Mouse (Mus musculus): ENCODE measurements around the gene Gm3055. TPM values are rescaled to one million over a fixed set of nuclear protein-coding genes. Genes with fewer than 3 reads are reported as not detected.
"Not testable (repeated sequence)": the region's sequence is repeated elsewhere in the genome, so short reads cannot be mapped to it uniquely, and the experiment has no call there.

Gm3055 gene
- 13.9 and 15.3 TPM in 2 replicates for polyA plus RNA-seq (2014; fragmentation: Nextera tagmentation; extraction: Ambion mirVana)

GRCm38 (mm10) chr10:81770506-81771403 is at the start of gene Gm3055:
Gm3055 (minus strand) TSS chr10:81771161.
- not testable (repeated sequence) for H3K4me1 ChIP-seq (ENCODE audit: control insufficient read depth, insufficient read depth, low read length); H3K36me3 ChIP-seq (ENCODE audit: control insufficient read depth, insufficient read depth, low read length); H3K4me2 ChIP-seq (replicated peaks; ENCODE audit: low read depth, low read length); H3K27ac ChIP-seq (ENCODE audit: low read length); H3K9ac ChIP-seq (replicated peaks; ENCODE audit: low read depth, low read length); H3K27me3 ChIP-seq (ENCODE audit: control insufficient read depth, insufficient read depth, low read length); H3K9me3 ChIP-seq (ENCODE audit: control insufficient read depth, low read depth, low read length); H3K4me3 ChIP-seq (ENCODE audit: low read depth, low read length)
- WGBS, result no CpG with 5 or more reads among the region's 43 CpGs
- ATAC-seq (ENCODE audit: insufficient number of reproducible peaks, insufficient read depth, low FRiP score, low read depth), result peak; percentile 93

DNA sequence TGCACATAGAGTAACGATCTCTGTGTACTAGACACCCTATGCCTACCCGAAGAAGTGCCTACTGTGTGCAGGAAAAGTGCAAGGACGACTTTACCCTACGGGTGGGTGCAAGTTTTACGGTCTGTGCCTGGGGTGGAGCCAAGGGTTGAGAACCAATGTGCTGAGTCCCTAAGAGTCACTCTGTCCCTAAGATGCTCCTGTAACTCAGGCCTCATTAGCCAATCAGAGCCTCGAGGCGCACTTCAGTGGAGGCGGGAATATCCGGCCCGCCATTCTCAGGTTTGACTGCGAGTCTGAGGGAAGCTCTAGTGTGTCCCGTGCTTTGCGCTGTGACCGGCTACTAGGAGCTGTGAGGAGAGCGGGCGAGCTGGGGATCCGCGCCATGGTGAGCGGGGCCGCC is 40.9 kb upstream of the Gm3055 start, which contains the start of gene Gm4767:
TSS of gene Gm4767 (plus strand) at position 288 of the 400 bp plus-strand sequence.
- WGBS, result 27% methylated on average over 11 of the region's 20 CpGs
- H3K36me3 ChIP-seq (ENCODE audit: control insufficient read depth, insufficient read depth, low read length); H3K27me3 ChIP-seq (ENCODE audit: control insufficient read depth, insufficient read depth, low read length); H3K9me3 ChIP-seq (ENCODE audit: control insufficient read depth, low read depth, low read length); H3K4me3 ChIP-seq (ENCODE audit: low read depth, low read length); H3K4me2 ChIP-seq (replicated peaks; ENCODE audit: low read depth, low read length); H3K9ac ChIP-seq (replicated peaks; ENCODE audit: low read depth, low read length); H3K27ac ChIP-seq (ENCODE audit: low read length); H3K4me1 ChIP-seq (ENCODE audit: control insufficient read depth, insufficient read depth, low read length); ATAC-seq (ENCODE audit: insufficient number of reproducible peaks, insufficient read depth, low FRiP score, low read depth): not testable (repeated sequence)

GRCm38 (mm10) chr10:81771404-81771777 is 430 bp upstream of the Gm3055 start:
- H3K27ac ChIP-seq (ENCODE audit: low read length); H3K4me2 ChIP-seq (replicated peaks; ENCODE audit: low read depth, low read length); H3K9me3 ChIP-seq (ENCODE audit: control insufficient read depth, low read depth, low read length); H3K27me3 ChIP-seq (ENCODE audit: control insufficient read depth, insufficient read depth, low read length); H3K9ac ChIP-seq (replicated peaks; ENCODE audit: low read depth, low read length); ATAC-seq (ENCODE audit: insufficient number of reproducible peaks, insufficient read depth, low FRiP score, low read depth); H3K36me3 ChIP-seq (ENCODE audit: control insufficient read depth, insufficient read depth, low read length); H3K4me3 ChIP-seq (ENCODE audit: low read depth, low read length); H3K4me1 ChIP-seq (ENCODE audit: control insufficient read depth, insufficient read depth, low read length): not testable (repeated sequence)
- no CpG with 5 or more reads among the region's 3 CpGs for WGBS

DNA sequence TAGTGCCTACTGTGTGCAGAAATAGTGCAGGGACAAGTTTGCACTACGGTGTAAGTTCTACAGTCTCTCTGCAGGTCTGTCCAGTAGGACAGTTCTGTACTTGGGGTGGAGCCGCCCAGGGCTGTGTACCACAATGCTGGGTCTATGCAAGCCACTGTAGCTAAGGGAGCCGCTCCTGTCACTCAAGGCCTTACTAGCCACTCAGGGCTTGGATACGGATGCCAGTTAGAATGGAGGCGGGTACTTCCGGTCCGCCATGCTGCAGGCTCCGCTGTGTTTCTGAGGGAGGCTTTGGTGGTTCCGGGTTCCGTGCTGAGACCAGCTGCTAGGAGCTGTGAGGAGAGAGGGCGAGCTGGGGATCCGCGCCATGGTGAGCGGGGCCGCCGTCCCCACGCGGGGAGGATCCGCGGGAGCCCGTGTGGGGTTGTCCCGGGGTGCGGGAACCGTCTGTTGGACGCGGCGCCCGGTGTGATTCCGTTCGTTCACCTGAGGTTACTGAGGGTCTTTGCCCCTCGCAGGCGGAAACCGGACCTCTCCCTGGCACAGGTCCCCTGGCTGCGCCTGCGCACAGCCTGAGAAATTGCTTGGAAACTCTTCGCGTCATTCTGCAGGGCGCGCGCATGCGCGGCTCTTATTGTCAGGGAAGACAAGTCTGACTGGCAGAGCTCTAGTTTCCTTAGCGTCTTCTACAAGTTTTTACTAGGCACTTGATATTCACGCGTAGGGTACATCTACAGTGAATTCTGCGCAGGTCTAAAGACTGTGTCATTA is 66.2 kb downstream of the Gm3055 start, which contains the start of gene Zfp433:
TSS of gene Zfp433 (plus strand) at position 295 of the 771 bp plus-strand sequence.
- H3K27ac ChIP-seq (ENCODE audit: low read length); H3K4me3 ChIP-seq (ENCODE audit: low read depth, low read length); H3K4me1 ChIP-seq (ENCODE audit: control insufficient read depth, insufficient read depth, low read length); H3K9me3 ChIP-seq (ENCODE audit: control insufficient read depth, low read depth, low read length); H3K4me2 ChIP-seq (replicated peaks; ENCODE audit: low read depth, low read length); H3K9ac ChIP-seq (replicated peaks; ENCODE audit: low read depth, low read length); H3K36me3 ChIP-seq (ENCODE audit: control insufficient read depth, insufficient read depth, low read length); H3K27me3 ChIP-seq (ENCODE audit: control insufficient read depth, insufficient read depth, low read length): not testable (repeated sequence)
- WGBS, result no CpG with 5 or more reads among the region's 46 CpGs
- ATAC-seq (ENCODE audit: insufficient number of reproducible peaks, insufficient read depth, low FRiP score, low read depth), result peak; percentile 100

Other genes starting within 250 kb of the Gm3055 start
- 3.6 and 7.4 TPM in 2 replicates for gene Gna15, start 246.9 kb downstream of the Gm3055 start, polyA plus RNA-seq (2014; fragmentation: Nextera tagmentation; extraction: Ambion mirVana)
- gene Gna11, start 226.0 kb downstream of the Gm3055 start, polyA plus RNA-seq (2014; fragmentation: Nextera tagmentation; extraction: Ambion mirVana), result 86.2 and 89.3 TPM in 2 replicates
- gene Aes, start 211.7 kb downstream of the Gm3055 start, polyA plus RNA-seq (2014; fragmentation: Nextera tagmentation; extraction: Ambion mirVana), result 363 and 388 TPM in 2 replicates
- gene Tle2, start 196.6 kb downstream of the Gm3055 start, polyA plus RNA-seq (2014; fragmentation: Nextera tagmentation; extraction: Ambion mirVana), result 17.7 and 19.1 TPM in 2 replicates
- gene Tle6, start 170.1 kb downstream of the Gm3055 start, polyA plus RNA-seq (2014; fragmentation: Nextera tagmentation; extraction: Ambion mirVana), result 14.3 and 18.2 TPM in 2 replicates
- gene BC025920, start 164.9 kb downstream of the Gm3055 start, polyA plus RNA-seq (2014; fragmentation: Nextera tagmentation; extraction: Ambion mirVana), result 0.57 and 0.69 TPM in 2 replicates
- 33.4 and 43.4 TPM in 2 replicates for gene Sirt6, start 143.4 kb downstream of the Gm3055 start, polyA plus RNA-seq (2014; fragmentation: Nextera tagmentation; extraction: Ambion mirVana)
- 7.8 and 9.1 TPM in 2 replicates for gene Ankrd24, start 142.6 kb downstream of the Gm3055 start, polyA plus RNA-seq (2014; fragmentation: Nextera tagmentation; extraction: Ambion mirVana)
- gene Gm10778, start 122.1 kb downstream of the Gm3055 start, polyA plus RNA-seq (2014; fragmentation: Nextera tagmentation; extraction: Ambion mirVana), result 6.0 and 6.3 TPM in 2 replicates
- gene Zfp433, start 66.3 kb downstream of the Gm3055 start, polyA plus RNA-seq (2014; fragmentation: Nextera tagmentation; extraction: Ambion mirVana), result 22.1 and 23.8 TPM in 2 replicates
- gene Gm4767, start 41.0 kb upstream of the Gm3055 start, polyA plus RNA-seq (2014; fragmentation: Nextera tagmentation; extraction: Ambion mirVana), result 3.9 and 4.0 TPM in 2 replicates
- 12.4 and 13.6 TPM in 2 replicates for gene Gm32687, start 92.8 kb upstream of the Gm3055 start, polyA plus RNA-seq (2014; fragmentation: Nextera tagmentation; extraction: Ambion mirVana)
- gene Zfp781, start 159.3 kb upstream of the Gm3055 start, polyA plus RNA-seq (2014; fragmentation: Nextera tagmentation; extraction: Ambion mirVana), result 4.4 and 5.2 TPM in 2 replicates

All from stomach, embryonic 14.5 days (tissue).